Mouse (Mus musculus) kidney, embryonic 14.5 days (tissue): ENCODE data around the gene Tfpi. TPM values are rescaled to one million over a fixed set of nuclear protein-coding genes. Genes with fewer than 3 reads are reported as not detected.
"Not testable (repeated sequence)": the region's sequence is repeated elsewhere in the genome, so short reads cannot be mapped to it uniquely, and the experiment has no call there.

Experiments used
- ATAC-seq: fragments of 200-750 bp; cut with Nextera tagmentation; 2 replicates; pipeline ENCODE4 v1.8.0; 2017; ENCODE audit warnings: moderate number of reproducible peaks, mild to moderate bottlenecking, moderate TSS enrichment, moderate library complexity; ENCODE audit not compliant: low FRiP score, low TSS enrichment
- H3K27ac ChIP-seq: fragments of 300-500 bp; sonication (generic); 2 replicates; pipeline ENCODE4 v1.5.1; 2014; ENCODE audit warnings: low read depth, mild to moderate bottlenecking, low read length, moderate library complexity, mixed read lengths
- H3K27me3 ChIP-seq: fragments of 300-500 bp; sonication (generic); 2 replicates; pipeline ENCODE4 v1.6.1; 2014; ENCODE audit warnings: mild to moderate bottlenecking, low read length; ENCODE audit not compliant: control insufficient read depth, insufficient read depth
- H3K36me3 ChIP-seq: fragments of 300-500 bp; sonication (generic); 2 replicates; pipeline ENCODE4 v1.6.1; 2014; ENCODE audit warnings: low read length, mixed read lengths; ENCODE audit not compliant: control insufficient read depth, insufficient read depth
- H3K4me1 ChIP-seq: fragments of 300-500 bp; sonication (generic); 2 replicates; pipeline ENCODE4 v1.6.1; 2014; ENCODE audit warnings: low read length, mixed read lengths; ENCODE audit not compliant: control insufficient read depth, insufficient read depth
- H3K4me2 ChIP-seq: fragments of 300-500 bp; sonication (generic); replicated peaks from 2 replicates; pipeline ENCODE4 v1.6.1; 2014; ENCODE audit warnings: low read depth, mild to moderate bottlenecking, low read length
- H3K4me3 ChIP-seq: fragments of 300-500 bp; sonication (generic); 2 replicates; pipeline ENCODE4 v1.5.1; 2014; ENCODE audit warnings: mild to moderate bottlenecking, low read length
- H3K9ac ChIP-seq: fragments of 300-500 bp; sonication (generic); 2 replicates; pipeline ENCODE4 v1.6.1; 2014; ENCODE audit warnings: low read depth, mild to moderate bottlenecking, low read length, moderate library complexity
- H3K9me3 ChIP-seq: fragments of 300-500 bp; sonication (generic); 2 replicates; pipeline ENCODE4 v1.6.1; 2016; ENCODE audit warnings: low read length; ENCODE audit not compliant: control insufficient read depth
- WGBS: fragments of 180-500 bp; shearing (Covaris S2); extraction: QIAGEN DNeasy Blood & Tissue Kit; methylation state at CpG from one replicate; pipeline ENCODE4 v1.1.7; 2014; 5-methylcytosine and 5-hydroxymethylcytosine counted together
- polyA plus RNA-seq: library from polyadenylated mRNA; unstranded; fragments of >200 nt; fragmentation: Nextera tagmentation; extraction: Ambion mirVana; gene quantifications from 2 replicates; pipeline ENCODE4 v1.2.1, GENCODE M21; 2014

Gene Tfpi
- polyA plus RNA-seq, 1 experiment from 2014 or later: 31.5 TPM

DNA sequence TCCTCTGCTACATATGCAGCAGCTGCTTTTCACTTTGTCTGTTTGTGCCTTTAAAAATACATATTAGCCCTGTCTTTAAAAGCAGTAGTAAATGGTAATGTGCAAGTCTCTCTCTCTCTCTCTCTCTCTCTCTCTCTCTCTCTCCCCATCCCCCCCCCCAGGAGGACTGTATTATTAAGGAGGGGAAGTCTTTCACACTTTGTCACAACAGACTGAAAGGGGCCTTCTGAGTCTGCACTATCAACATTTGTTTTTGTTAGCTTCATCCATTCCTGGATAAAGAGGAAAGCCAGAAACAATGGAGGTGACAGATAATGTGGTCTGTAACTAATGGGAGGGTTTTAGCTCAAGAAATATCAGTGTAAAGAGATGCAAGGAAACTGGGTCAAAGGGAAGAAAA lies 87.5 kb downstream of the Tfpi start:
- peaks cover 6% of the 10 kb centered on the region; the same call in 1 of the 2 replicates for H3K4me1 ChIP-seq
- H3K4me2 ChIP-seq: no peak overlapping the region
- H3K9me3 ChIP-seq: no peaks in the 10 kb centered on the region
- no peak overlapping the region for H3K27ac ChIP-seq
- H3K9ac ChIP-seq: no peak overlapping the region
- no peaks in the 10 kb centered on the region for H3K27me3 ChIP-seq
- H3K36me3 ChIP-seq: no peaks in the 10 kb centered on the region
- ATAC-seq: no peak
- H3K4me3 ChIP-seq: no peak overlapping the region

DNA sequence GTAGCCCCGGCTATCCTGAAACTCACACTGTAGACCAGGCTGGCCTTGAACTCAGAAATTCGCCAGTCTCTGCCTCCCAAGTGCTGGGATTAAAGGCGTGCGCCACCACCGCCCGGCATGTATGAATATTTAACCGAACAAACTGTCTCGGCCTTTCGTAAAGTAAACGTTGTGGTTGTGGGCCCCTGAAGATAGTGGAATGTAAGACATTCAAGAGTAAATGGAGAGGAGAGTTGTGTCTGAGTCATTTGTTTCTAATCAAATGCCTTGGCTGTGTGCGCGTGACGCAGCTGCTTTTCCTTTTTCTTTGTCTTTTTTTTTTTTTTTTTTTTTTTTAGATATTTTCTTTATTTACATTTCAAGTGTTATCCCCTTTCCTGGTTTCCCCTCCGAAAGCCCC lies 88.0 kb downstream of the Tfpi start:
- not testable (repeated sequence) for H3K4me2 ChIP-seq, H3K4me3 ChIP-seq

DNA sequence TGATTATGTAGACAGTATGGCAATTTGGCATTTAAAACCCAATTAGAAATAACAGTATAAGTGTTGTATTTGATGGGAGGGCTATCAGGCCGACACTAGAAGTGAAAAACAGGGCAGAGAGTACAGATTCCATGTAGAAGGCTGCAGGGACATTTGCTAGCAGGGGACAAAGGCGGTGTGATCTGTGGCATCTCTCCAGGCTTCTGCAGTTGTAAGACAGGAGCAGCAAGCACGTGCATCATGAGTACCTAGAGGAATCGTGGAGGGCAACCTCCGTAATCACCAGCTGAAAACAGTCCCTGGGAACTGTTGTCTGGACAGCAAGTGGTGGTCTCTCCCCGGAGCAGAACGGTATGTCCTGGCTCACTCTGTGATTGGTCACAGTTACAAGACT lies 88.6 kb downstream of the Tfpi start:
- ATAC-seq: no peak; the same call in 1 of the 2 replicates
- Histone ChIP-seq H3K36me3 (no peaks in the 10 kb centered on the region), H3K27ac (peak overlapping the region; percentile 18; the same call in 1 of the 2 replicates), H3K27me3 (no peaks in the 10 kb centered on the region), H3K4me3 (no peak overlapping the region), H3K9ac (no peak overlapping the region), H3K9me3 (no peaks in the 10 kb centered on the region), H3K4me1 (peaks cover 6% of the 10 kb centered on the region; the same call in 1 of the 2 replicates), H3K4me2 (no peak overlapping the region)
- 63% methylated on average over 7 of the region's 7 CpGs for WGBS

More for the DNA sequence above, 88.0 kb downstream of the Tfpi start:
- not testable (repeated sequence) for H3K27ac ChIP-seq, H3K4me1 ChIP-seq, ATAC-seq, H3K27me3 ChIP-seq, H3K9ac ChIP-seq, H3K36me3 ChIP-seq, H3K9me3 ChIP-seq
- 87% methylated on average over 14 of the region's 14 CpGs for whole genome bisulfite sequencing

DNA sequence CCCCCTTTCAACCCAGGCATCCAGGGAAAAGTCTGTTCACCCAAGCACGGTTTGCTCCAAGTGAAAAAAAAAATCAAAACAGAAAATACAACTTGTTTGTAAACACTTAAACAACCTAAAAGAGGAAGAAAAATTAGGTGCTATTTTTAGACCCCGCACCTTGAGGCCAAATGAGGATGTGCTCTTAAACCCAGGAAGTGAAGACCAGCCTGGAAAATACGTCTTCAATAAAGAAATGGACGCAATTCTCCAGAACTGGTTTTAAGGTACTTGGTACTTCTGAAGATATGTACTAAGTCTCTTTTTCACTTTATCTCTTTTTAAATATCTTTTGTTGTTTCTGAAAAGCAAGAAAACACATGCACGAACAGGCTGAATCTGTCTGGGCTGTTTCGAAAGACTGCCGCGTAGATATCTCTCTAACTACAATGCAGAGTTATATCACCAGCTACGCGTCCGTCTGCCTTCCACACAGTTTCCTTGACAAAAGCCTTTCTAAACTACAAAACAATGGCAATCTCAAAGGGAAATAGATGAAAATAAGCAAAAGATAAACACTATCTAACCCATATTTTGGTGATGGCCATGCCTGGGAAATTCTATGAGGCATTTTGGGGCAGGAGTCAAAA lies 89.1 kb downstream of the Tfpi start:
- H3K9ac ChIP-seq: no peak overlapping the region
- peak overlapping the region; percentile 47 for H3K4me2 ChIP-seq
- peak overlapping the region; percentile 18; the same call in 1 of the 2 replicates for H3K27ac ChIP-seq
- no peaks in the 10 kb centered on the region for H3K36me3 ChIP-seq
- no peak for ATAC-seq
- H3K9me3 ChIP-seq: no peaks in the 10 kb centered on the region
- peaks cover 8% of the 10 kb centered on the region; the same call in 1 of the 2 replicates for H3K4me1 ChIP-seq
- H3K4me3 ChIP-seq: peak overlapping the region; percentile 13; the same call in 1 of the 2 replicates
- no peaks in the 10 kb centered on the region for H3K27me3 ChIP-seq
- WGBS: 60% methylated on average over 11 of the region's 11 CpGs

DNA sequence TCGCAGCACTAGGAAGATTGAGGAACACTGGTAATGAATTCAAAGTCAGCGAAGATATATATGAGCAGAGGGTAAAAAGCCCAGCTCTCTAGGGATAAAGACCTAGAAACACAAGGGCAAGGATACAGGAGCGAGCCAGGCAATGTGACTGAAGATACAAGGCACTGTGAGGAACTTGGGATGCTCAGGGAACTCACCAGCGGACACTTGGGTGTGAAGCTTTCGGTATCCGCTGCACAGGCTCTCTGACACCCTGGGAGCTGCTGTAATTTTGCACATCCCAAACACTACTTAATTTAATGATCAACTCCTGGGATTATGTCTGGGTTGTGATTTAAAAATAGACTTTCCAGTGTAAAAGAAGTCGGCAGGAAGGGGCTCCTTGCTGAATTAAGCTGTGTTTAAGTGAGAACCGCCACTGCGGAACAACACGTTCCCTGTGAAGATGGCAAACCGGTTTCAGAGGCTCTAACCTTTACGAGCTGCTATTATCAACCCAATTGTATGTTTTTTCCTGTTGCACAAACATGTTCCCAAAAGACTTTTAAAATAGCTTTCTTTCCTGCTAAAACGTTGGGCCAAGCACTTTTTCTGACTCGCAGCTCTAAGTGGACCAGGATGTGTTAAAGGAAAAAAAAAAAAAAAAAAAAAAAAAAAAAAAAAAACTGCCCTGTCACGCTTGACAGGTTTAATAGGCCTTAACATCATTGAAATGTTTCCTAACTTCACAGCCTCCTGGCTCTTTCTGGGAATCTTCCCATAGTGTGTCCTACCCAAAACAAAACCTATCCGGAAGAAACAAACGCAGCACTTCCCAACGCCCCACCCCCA lies 89.8 kb downstream of the Tfpi start:
- ATAC-seq: peak; percentile 89
- no peak overlapping the region for H3K9ac ChIP-seq

DNA sequence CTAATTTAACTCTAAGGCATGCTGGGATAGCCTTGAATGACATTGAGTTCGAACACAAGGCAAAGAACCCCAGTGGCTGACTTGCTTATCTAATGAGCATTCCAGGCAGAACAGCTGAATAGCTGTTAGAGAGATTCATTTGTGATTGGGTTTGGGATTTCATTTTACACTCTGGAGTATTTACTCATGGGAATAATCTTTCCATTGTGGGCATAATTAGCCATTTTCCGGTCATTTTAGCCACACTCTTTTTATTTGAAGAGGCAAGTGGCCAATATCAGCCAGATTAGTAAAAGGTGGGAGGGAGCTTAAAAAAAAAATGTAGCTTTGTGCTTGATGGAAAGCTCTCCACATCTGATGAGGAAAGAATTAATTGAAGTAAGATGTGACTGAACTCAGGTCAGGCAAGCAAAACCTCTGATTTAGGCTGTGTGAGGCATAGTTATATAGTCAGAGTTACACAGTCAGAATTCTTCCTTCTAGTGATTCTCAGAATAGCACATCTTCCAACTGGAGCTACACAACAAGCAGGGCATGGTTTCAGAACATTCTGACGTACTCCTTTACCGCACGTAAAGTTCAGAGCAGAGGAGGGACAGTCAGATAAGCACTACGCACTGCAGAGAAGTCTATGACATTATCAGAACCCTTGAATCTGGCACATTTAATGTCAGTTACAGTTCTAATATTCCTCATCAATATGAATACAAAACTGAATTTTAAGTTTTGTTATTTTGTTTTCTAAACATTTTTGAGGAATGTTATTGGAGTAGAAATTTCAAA lies 91.5 kb downstream of the Tfpi start:
- Histone ChIP-seq H3K9ac (no peak overlapping the region), H3K4me1 (peaks cover 15% of the 10 kb centered on the region), H3K27ac (no peak overlapping the region), H3K4me2 (no peak overlapping the region), H3K4me3 (no peak overlapping the region), H3K9me3 (no peaks in the 10 kb centered on the region), H3K36me3 (no peaks in the 10 kb centered on the region), H3K27me3 (no peaks in the 10 kb centered on the region)
- no peak for ATAC-seq
- WGBS: 87% methylated on average over 6 of the region's 6 CpGs

More for the DNA sequence above, 89.8 kb downstream of the Tfpi start:
- 27% methylated on average over 18 of the region's 18 CpGs for WGBS
- peaks cover 8% of the 10 kb centered on the region; the same call in 1 of the 2 replicates for H3K4me1 ChIP-seq
- peak overlapping the region; percentile 13; the same call in 1 of the 2 replicates for H3K4me3 ChIP-seq
- H3K36me3 ChIP-seq: no peaks in the 10 kb centered on the region
- no peaks in the 10 kb centered on the region for H3K27me3 ChIP-seq
- H3K4me2 ChIP-seq: peak overlapping the region; percentile 47
- H3K27ac ChIP-seq: 0 out of 2 replicates have a peak overlapping the region, but pooled peaks have one; percentile 11
- H3K9me3 ChIP-seq: no peaks in the 10 kb centered on the region

DNA sequence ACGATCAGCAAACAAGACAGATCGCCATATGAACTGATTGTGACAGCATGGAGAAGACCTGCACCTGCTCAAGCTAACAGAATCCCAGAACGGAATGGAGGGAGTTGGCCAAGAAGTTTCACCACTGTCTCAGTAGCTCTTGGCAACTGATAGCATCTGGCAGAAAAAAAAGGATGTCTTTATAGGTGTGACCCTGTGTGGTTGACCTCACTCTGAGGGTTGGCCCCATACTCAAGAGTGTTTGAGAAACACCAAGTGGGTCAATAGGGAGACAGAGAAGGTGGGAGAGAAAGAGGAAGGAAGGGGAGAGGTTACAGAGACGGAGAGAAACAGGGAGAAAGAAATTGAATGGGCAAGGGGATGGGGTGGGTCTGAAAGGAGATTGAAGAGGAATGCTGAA lies 92.7 kb downstream of the Tfpi start:
- H3K9me3 ChIP-seq: no peaks in the 10 kb centered on the region
- peaks cover 15% of the 10 kb centered on the region for H3K4me1 ChIP-seq
- no peak overlapping the region for H3K4me3 ChIP-seq
- WGBS: 72% methylated on average over 4 of the region's 4 CpGs
- no peaks in the 10 kb centered on the region for H3K27me3 ChIP-seq
- no peak overlapping the region for H3K9ac ChIP-seq
- H3K36me3 ChIP-seq: no peaks in the 10 kb centered on the region
- ATAC-seq: no peak
- no peak overlapping the region for H3K27ac ChIP-seq
- H3K4me2 ChIP-seq: no peak overlapping the region
